Mouse (Mus musculus) hematopoietic stem cell, adult 5-6 weeks (primary cell): ENCODE measurements around the gene Dpp6. TPM values are rescaled to one million over a fixed set of nuclear protein-coding genes. Genes with fewer than 3 reads are reported as not detected.
A peak's percentile ranks its signal among the peaks of the same experiment; 100 is the strongest.

Experiments used
- ATAC-seq, 2 experiments: fragments of 125-278 bp in 1 of 2; replicated peaks in 1 of 2; 2 replicates each; pipeline ENCODE4 v1.8.0; 2016 to 2017; ENCODE audit warnings: inconsistent platforms in 2 of 2, mild to moderate bottlenecking in 2 of 2, moderate number of reproducible peaks in 2 of 2, low read depth in 1 of 2, moderate TSS enrichment in 1 of 2; ENCODE audit not compliant: low FRiP score in 2 of 2, poor library complexity in 2 of 2, severe bottlenecking in 2 of 2, insufficient read depth in 1 of 2, low TSS enrichment in 1 of 2
- total RNA-seq: library from RNA; stranded (forward); fragments of 172-1452, 232-1000 nt; gene quantifications from 2 replicates; pipeline ENCODE4 v1.2.3, GENCODE M21; 2017

Dpp6 gene
- total RNA-seq, 1 experiment from 2014 or later = 0.20 TPM

DNA sequence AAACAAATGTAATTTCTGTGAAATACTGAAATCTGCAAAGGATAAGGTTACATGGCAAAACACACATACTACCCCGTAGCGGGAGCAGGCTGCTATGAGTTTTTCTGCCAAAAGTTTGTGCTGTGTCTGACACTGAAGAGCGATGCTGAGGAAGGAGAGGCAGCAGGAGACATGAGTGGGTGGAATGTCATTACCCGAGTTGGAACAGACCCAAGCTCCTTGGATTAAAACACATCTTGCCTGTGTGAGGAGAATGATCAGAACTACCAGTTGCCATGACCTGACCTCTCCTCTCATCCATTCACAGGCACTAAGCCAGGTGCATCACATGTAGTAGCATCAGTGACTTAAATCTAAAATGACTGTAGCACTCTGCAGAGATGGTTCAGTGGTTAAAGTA is 309.0 kb downstream of the Dpp6 start:
- no peak for ATAC-seq

DNA sequence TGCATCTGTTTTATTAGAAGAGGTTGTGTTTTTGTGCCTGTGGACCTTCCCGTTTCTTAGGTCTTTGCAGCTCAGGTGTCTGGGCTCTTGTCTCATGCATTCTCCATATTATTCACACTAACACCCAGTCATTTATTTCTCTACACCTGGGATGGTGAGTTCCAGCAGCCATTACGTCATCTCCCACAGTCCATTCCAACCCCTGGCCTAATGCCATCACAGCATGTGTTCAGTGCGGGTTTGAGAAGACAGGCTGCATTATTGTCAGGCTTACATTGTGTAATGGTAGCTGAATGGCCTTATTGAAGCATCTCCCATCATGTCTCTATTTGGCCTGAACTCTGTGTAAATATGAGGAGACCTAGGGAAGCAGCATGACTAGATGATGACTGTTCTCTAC is 316.2 kb downstream of the Dpp6 start:
- ATAC-seq = no peak

DNA sequence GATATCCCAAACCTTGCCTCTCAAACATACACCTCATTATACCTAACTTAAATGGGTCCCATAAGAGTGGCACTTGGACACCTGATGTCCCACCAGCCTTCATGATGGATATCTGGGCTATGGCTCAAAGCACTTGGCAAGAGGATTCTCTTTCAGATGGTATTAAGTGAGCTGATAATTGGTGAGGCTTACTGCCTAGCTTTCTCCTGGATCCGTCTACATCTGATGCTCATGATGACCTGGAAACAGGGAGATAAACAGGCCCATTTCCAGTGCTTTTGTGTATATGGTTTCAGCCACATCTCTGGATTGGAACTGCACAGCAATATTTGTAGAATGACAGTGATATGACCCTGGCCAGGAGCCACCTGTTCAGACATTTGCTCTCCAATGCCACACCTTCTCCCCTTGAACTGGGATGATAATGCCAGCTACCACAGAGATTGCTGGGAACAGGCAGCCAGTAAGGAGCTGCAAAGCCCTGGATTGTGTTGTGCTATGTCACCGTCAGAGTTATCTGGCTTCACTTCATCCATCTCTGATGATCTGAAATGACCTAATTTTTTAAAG is 317.5 kb downstream of the Dpp6 start:
- no peak for ATAC-seq

DNA sequence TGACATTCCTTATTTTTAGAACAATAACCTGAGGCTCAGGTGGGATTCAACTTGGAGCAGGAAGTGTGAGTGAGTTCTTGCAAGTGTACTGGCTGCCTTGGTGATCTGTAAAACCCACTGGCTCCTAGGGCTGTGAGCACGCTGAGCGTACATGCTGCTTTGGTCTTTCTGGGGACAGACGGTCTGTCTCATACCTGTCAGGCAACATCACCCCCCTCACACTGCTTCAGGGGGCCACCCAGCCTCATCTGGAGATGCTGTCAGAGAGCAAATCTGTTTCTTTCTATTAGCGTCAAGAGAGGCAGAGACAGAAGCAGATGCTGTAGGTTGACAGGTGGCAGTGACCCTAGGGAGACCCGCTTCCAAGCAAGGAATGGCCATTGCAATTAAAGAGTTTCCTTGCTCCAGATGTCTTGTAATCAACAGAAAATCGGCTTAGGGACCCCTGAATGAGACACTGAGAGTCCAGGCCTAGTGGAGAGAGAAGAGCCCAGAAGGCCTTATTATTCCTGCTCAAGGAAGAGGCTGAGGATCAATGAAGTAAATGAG is 330.5 kb downstream of the Dpp6 start:
- no peak for ATAC-seq

DNA sequence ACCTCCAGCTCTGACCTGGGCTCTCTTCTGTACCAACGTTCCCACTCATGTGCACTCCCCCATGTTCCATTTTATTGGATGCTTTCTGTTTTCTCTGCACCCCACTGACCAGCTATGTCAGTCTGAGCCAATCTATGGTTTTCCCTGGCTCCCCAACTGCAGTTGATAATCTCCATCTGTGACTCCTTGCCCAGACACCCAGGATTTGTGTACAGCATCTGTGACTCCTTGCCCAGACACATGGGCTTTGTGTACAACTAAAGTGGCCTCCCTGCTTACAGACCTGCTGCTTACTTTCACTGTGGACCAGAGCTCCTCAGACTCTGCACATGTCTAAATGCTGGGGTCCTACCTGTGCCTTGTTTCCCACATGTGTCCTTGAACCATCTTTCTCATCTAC is 334.0 kb downstream of the Dpp6 start:
- no peak for ATAC-seq

DNA sequence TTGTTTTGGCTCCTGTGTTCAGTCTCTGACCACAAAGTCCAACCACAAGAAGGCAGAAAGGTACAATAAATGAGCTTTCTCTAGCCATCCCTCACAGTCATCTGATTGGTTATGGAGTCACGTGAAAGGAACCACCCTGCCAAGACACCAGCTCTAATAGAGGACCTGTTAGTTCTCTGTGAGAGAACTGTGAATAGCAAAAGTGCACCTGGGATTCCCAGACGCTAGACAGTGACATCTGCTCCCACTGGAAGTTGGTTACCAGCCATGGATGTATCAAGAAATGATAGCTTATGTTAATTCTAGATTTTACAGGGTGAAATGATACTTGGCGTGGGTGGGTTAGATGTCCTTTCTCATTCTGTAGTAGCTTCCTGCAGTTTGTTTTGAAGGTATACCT is 338.7 kb downstream of the Dpp6 start:
- ATAC-seq = no peak

DNA sequence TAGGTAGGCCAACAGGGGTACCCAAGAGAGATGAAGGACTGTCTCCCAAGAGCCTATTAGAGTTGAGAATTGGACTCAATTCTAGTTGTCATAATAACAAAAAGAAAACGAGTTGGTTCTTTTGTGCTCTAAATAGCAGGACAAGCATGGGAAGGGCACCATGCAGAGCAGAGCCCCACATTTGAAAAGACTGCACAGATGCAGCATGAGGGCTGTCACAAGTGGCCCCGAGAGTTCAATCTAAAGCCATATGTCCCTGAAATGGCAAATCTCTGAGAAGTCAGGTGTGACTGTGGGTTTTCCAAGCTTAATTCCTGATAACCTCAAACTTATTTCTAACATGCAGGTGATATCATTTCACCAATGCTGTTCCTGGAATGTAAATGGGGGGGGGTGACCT is 339.4 kb downstream of the Dpp6 start:
- ATAC-seq = no peak

DNA sequence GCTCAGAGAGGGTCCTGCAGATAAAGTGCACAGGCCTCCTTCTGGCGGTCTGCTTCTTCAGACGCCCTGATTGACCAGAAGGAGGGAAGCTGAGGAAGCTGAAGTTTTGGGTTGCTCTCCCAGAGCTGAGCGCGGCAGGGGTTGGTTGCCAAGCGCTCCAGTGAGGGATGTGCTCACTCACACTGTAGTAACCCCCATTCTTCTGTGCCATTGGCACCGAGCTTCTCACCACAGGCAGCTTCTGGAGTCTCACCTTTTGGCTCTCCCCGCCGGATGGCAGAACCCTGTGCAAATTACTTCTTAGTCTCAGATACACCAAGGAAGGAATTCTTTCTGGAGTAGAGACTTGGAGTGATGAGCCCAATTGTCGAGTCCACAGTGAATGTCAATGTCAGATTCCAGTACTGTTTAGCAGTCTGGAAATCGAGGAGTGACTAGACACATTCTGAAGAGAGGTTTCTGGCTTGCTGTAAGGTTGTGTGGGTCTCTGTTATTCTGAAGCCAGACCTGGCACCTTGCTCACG is 344.2 kb downstream of the Dpp6 start:
- ATAC-seq = no peak

DNA sequence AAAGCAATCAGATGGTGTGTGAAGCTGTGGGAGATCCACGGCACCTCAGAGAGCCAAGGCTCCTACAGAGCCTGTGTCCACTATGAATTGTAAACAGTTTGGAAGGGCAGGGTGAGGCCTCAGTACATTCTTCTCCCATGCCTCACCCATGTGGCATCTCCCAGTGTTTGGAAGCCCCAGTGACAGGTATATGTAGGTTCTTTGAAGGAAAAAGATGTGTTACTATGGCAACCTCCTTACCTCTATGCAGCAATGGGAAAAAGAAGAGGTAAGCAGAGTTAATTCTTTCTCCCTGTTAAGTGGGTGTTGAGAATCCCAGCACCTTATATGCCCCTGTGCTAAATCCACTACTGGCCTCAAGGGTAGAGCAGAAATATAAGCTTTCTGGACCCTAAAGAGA is 351.5 kb downstream of the Dpp6 start:
- no peak for ATAC-seq

DNA sequence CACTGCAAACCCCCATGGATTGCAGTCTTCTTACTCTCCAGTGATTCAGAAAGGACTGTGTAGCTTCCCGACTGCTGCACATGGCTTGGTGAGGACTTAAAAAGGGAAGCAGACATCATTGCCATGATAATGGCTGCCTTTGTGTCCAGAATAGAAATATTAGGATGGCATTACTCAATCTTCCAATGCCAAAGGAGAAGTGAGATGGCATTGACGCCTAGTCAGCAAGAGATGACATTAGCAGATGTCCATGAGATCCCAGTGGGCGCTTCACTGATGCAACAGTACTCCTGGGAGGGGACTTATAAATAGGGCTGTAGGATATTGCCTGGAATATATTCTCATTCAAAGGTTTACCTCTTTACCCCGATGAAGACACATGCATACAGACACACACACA is 368.0 kb downstream of the Dpp6 start:
- ATAC-seq = no peak

DNA sequence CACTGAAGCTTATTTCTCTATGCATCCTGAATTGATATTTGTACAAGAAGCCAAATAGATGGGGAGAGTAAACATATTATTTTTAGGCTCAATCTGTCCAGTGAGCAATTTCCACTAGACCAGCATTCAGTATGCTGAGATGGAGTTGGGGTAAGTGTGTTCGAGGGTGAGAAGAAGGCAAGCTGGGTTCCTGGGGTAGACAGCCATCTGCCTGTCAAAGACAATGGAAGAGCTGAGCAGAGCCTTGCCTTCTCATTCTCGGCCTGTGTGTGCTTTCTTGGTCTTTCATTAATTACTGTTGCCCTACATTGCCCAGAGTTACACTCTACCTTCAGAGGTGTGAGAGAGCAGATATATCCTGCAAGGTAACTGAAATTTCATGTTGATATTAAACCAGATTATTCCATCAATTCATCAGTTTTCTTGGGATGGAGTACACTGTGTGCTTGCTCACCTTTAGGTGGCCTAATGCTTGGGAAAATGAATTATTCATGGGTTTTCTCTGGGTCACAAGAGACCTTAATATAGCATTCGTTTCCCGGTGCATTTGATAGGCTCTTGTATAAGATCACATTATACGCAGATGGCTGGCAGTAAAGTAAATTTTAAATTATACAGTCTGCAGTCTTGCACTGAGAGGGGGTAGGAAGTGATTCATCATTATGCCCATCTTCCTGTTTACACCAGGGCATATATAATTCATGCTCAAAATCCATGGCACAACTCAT is 374.4 kb downstream of the Dpp6 start:
- no peak for ATAC-seq

DNA sequence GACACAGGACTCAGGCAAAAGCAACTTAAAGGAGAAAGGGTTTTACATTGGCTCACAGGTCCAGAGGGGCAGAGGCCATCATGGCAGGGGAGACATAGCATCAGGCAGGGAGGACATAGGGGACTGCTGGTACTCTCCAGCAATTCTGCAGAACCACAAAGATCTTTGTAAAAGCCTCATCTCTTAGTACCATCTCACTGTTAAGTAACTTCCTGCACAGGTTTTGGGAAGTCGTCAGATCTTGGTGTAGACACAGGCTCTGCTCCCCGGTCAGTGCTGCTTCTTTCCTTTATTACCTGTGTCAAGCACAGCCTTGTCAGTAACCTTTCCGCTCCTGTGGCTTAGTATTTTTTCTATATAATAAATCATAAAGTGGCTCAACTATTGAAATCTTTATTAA is 377.2 kb downstream of the Dpp6 start:
- ATAC-seq = no peak

DNA sequence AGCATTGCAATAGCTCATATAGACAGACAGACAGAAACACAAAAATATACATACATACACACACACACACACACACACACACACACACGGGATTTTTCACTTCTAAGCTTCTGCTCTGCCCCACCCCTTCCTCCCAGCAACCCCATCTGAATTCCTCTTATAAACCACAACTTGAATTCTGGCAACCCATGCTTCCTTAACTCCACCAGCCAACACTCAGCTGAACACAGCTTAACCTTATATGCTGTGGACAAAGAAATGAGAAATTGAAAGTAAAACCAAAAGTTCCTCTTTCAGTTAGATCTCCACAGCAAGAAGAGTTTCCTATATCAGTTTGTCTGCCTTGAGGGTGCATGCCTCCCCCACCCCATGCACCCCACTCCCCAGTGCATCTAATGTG is 378.0 kb downstream of the Dpp6 start:
- ATAC-seq = peak; percentile 96 to 99

DNA sequence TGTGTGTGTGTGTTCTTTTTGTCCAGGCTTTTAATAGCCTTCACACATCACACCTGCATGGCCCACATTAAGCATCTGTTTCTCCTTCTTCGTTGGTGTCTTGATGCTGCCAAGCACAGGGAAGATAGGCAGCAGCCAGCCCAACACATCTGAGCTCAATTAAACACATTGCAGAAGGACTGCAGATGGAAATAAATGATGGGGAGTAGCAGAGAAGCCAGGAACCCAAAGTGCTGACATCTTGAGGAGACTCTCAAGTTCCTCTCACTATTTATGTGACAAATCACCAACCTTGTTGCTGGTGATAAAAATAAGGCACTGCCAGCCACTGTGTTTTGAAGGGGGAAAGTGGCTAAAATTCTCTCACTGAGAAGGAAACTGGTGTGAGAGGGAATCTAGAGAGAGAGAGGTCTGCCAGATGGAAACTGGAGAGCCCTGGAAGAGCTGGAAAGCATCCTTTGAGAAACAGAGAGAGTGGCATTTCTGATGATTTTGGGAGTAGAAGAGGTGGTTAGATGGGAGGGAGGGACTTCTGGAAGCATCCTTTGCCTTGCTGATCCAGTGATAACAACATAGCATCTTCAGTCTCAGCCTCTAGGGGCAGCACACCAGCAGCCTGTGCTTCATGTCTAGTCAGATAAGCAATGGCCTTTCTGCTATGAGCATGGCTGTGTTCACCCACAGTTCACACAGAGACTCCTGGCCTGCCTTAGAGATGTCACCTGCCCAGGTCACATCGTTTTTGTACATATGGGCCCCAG is 383.8 kb downstream of the Dpp6 start:
- 0 out of 4 replicates have a peak, but pooled peaks of 1 of the 2 experiments have one; percentile 29 for ATAC-seq

DNA sequence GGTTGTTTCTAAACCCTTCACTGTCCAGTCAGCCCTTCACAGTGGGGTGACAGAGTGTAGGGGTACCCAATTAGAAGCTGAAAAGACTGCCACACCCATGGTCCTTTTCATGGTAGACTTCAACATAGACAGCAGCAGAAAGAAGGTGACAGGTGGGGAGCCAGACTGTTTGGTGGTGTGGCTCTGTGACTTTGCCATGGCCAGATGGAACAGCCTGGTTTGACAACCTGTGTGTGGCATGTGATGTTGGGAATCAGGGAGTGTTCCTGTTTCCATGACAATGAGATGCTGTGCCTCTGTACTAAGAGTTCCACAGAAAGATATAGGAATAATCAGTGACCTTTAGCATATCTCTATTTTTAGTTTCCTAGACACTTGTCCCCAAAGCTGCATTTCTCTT is 386.1 kb downstream of the Dpp6 start:
- ATAC-seq = no peak

DNA sequence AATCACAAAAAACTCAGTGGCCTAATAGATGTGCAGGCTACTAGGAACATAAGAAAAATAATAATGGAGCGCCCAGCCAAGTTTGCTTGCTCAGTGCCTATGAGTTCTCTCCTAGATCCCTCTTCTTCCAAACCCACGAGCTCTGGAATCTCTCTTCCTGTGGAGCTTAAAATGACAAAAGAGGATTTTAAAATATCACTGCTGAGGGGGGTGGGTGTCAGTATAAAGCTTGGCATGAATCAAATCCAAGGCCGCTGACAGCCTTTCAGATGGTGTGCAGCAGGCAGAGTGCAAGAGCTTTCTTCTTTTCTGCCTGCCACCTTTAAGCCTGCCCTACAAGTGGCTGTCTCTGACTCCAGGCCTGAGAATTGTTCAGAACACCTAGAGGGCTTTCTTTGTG is 387.7 kb downstream of the Dpp6 start:
- ATAC-seq = no peak

DNA sequence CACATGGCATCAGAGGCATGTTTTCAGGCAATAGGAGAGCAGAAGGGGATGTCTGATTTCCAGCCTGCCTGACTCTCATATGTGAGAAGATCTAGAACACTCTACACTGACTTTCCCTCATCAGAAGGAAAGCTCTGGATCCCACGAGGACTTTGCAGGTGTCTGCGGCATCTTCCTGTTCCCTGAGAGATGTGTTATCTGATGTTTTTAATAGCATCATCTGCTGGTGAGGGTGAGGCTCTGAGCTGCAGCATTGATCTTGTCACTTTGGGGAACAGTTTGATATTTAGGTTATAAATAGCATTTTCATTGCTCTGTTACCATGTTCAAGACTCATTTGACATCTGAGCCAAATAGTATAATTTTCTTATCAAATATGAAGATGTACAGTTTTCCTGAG is 388.8 kb downstream of the Dpp6 start:
- no peak for ATAC-seq

DNA sequence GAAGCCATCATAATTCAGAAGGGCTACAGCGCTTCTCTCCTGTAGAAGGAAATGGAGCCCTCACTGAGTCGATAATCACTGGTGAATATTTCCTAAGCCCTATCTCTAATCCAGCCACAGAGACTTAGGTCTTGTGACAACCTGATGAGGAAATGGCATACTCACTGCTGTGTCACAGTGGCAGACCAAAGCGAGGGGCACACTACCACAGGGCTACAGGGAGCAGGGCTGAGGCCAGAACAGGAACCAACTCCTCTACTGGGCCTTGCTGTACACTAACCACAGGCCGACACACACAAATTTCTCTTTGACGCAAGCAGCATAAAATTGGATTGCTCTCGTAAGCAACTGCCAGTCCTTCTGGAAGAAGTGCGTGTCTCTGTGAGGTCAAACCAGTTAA is 389.2 kb downstream of the Dpp6 start:
- ATAC-seq = peak; percentile 99 to 100
